Mouse (Mus musculus) fibroblast of lung, adult 2 months (primary cell): ENCODE results near the gene Trpv1.

Source experiments
- DNase-seq: peaks from one replicate; pipeline ENCODE4 v3.0.0-alpha.2; 2011; ENCODE audit warnings: low read depth

The Trpv1 gene

GRCm38 (mm10) chr11:73235990-73236701, 2.1 kb downstream of the Trpv1 start:
- peak; percentile 84 for DNase-seq

DNA sequence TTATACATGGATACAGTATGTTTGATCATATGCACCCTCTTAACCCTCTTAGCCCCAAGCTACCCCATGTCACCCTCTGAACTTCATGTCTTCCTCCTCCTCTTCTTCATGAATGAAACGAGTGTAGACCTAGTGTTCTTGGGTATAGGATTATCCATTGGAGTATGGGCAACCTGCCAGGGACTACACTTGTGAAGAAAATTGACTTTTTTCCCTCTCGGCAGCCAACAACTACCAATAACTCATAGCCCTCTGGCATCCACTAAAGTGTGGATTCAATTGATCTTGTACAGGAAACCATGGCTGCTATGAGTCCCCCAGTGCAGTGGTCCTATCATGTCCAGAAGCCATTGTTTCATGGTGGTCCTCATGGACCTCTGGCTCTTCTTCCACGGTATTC, 2.6 kb downstream of the Trpv1 start:
- no peak for DNase-seq

DNA sequence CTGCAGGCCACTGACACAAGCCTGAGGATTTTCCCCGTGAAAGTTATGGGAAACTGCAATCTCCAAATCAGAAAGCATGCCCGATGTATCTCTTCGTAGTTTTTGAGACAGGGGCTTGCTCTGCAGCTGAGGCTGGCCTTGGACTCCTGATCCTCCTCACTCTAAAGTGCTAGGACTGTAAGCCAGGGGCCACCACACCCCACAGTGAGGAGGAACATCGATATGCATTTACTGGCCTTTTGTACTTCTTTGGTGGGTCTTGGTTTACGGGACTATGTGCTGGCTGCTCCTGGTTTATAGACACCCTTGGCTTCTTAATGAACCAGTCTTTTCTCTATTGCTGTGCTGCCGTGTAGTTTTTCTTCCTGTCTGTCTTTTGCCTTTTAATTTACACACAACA, 8.1 kb downstream of the Trpv1 start:
- no peak for DNase-seq

DNA sequence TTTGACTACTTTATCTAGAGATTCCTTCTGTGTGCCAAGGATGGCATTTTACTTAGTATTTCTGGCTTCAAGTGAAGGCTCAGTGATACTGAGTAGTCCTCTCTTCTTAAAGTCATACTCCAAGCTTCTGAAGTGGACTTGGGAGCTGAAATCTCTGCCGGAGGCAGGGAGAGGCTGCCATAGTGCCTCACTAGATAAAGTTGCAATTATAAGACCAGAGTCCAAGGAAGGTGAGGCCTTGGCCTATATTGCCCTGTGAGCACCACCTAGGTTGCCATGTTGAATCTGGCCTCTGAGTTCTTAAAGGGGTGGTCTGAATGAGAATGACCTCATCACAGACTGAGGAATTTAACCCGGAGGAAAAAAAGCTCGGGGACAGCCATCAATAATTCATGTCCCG, 8.7 kb downstream of the Trpv1 start:
- DNase-seq: no peak

DNA sequence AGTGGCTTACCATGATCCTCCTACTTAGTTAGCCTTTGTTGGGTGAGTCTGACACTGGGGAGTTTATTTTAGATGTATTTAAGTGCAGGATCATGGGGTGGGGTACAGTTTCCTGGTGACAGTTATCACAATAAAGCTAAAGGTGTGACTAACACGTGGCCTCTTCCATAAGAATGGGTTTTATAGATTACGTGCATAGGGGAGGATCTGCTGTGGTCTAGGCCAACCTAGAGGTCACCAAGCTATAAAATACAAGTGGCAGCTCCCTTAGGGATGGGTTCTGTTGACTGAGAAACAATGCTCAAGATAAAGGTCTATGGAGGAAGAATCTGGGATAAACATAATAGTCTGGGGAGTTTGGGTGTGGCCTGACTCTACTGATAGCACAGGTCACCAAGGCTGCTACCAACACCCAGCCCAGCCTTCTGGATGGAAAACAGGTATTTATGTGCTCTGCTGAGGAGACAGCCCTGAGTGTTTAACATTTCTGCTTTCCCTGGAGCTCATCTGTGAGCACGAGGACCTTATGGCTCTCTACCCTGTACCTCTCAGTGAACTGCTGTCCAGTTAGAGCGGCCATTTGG, 23.4 kb downstream of the Trpv1 start:
- DNase-seq: no peak

- DNase-seq: no peak
Observed at GRCm38 (mm10) chr11:73258664-73259063, 24.6 kb downstream of the Trpv1 start.

GRCm38 (mm10) chr11:73260457-73260856, 26.4 kb downstream of the Trpv1 start:
- DNase-seq: no peak

DNA sequence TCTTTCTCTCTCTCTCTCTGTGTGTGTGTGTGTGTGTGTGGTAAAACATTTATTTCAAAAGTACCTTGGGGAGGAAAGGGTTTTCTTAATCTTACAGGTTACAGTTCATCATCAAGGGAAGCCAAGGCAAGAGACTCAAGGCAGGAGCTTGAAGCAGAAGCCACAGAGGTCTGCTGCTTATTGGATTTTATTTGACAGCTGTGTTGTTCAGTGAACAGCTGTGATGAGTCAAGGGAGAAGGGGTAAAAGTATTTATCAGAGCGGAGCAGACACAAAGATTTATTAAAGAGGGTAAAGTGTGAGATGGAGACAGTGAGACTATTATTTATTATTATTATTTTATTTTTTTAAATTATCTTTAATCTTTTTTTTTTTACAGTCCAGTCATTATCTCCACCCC, 27.3 kb downstream of the Trpv1 start:
- no peak for DNase-seq

DNA sequence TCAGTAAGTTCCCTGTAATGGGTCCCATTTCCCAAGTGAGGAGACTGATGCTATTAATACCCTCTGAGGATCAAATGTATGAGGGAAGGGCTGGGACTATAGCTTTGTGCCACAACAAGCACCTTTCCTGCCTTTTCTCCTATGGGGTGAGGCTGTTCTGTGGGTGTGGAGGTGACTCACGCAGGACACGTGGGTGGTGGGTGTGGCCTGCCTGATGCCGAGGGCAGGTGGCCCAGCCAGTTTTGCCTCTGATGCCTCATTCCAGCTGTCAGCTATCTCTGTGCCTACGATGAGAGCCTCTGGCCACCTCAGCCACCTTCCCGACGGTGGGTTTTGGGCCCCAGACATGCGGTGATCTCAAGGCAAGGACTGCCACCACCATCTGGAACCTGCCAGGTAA, 33.2 kb downstream of the Trpv1 start, which contains the start of gene Trpv3:
TSS of gene Trpv3 (plus strand) at position 122 of the 400 bp plus-strand sequence.
- DNase-seq: no peak

DNA sequence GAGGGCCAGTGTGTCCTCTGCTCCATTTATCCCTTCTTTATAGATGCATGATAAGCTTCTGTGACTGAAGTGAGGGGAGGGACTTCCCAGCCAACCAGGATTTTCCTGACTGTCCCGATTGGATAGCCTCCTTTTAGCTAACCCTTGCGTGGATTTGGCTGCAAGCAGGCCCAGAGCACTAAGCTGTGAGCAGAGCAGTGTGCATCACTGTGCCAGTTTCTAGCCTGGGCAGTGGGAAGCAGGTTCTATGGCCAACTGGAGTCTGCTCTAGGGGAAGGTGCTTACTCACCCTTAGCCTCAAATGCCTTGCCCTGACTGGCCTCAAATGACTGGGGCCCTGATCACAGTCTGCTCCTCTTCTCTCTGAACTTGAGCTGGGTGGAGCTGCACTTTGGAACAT, 40.7 kb downstream of the Trpv1 start:
- no peak for DNase-seq

GRCm38 (mm10) chr11:73280710-73281109, 46.6 kb downstream of the Trpv1 start:
- no peak for DNase-seq

GRCm38 (mm10) chr11:73281528-73282027, 47.5 kb downstream of the Trpv1 start:
- peak; percentile 60 for DNase-seq

GRCm38 (mm10) chr11:73283369-73283768, 49.3 kb downstream of the Trpv1 start:
- no peak for DNase-seq

DNA sequence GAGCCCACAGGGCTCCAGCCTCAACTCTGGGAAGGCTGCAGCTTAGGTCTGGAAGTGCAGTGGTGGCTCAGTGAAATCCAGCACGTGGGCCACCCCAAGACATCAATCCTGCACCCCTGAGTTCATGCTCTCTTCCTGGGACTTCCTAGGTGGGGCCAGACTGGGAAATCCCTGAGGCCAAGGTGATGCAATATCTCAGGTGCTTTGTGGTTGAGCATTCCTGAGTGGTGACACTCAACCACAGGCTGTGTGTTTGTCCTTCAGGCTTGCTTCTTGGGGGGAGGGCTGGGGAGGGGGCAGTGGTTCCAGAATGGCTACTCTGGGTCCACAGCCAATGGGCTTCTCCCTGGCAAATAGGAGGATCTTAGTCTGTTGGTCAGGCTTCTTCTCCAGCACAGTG, 49.8 kb downstream of the Trpv1 start:
- DNase-seq: peak; percentile 31

GRCm38 (mm10) chr11:73284351-73284750, 50.3 kb downstream of the Trpv1 start:
- DNase-seq: peak; percentile 51

GRCm38 (mm10) chr11:73289621-73290020, 55.5 kb downstream of the Trpv1 start:
- DNase-seq: no peak

DNA sequence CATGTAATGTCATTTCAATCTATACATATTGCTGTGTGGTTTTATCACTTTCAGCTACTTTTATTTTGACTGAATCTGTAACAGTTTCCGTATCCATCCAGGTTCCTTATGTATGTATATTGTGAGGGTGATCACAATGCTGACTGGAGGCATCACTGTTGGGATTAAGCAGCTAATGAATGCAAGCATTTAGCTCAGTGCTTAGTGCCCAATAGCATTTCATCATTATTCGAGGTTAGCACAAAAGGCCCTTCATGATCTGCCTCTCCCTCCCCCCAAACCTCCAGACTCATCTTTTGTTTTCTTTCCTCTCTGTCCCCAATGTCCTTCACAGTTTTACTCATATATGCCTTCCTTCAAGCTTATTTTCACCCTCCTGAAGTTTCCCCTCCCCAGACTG, 69.0 kb downstream of the Trpv1 start:
- no peak for DNase-seq
